Mouse (Mus musculus) heart, embryonic 12.5 days (tissue): ENCODE measurements at regions not wholly inside any gene's neighbourhood (a gene's known extent, or its start where the extent isn't known, plus 50 kb on each side); places are given as distances from the start of the nearest gene placed in this dataset.

ENCODE experiments used
- ATAC-seq: fragments of 200-750 bp; cut with Nextera tagmentation; 2 replicates; pipeline ENCODE4 v1.8.0; 2017; ENCODE audit warnings: moderate TSS enrichment, moderate library complexity; ENCODE audit not compliant: insufficient number of reproducible peaks, low FRiP score
- H3K27ac ChIP-seq: fragments of 300-500 bp; sonication (generic); 2 replicates; pipeline ENCODE4 v1.5.1; 2016; ENCODE audit warnings: mild to moderate bottlenecking, moderate library complexity; ENCODE audit not compliant: poor library complexity, severe bottlenecking
- H3K27me3 ChIP-seq: fragments of 300-500 bp; sonication (generic); replicated peaks from 2 replicates; pipeline ENCODE4 v1.6.1; 2016; ENCODE audit warnings: mild to moderate bottlenecking, moderate library complexity
- H3K36me3 ChIP-seq: fragments of 300-500 bp; sonication (generic); 2 replicates; pipeline ENCODE4 v1.6.1; 2016; ENCODE audit warnings: mild to moderate bottlenecking, moderate library complexity
- H3K4me1 ChIP-seq: fragments of 300-500 bp; sonication (generic); replicated peaks from 2 replicates; pipeline ENCODE4 v1.6.1; 2016; ENCODE audit warnings: mild to moderate bottlenecking
- H3K4me2 ChIP-seq: fragments of 300-500 bp; sonication (generic); 2 replicates; pipeline ENCODE4 v1.6.1; 2016; ENCODE audit warnings: mild to moderate bottlenecking, moderate library complexity
- H3K4me3 ChIP-seq: fragments of 300-500 bp; sonication (generic); 2 replicates; pipeline ENCODE4 v1.5.1; 2016; ENCODE audit warnings: mild to moderate bottlenecking
- H3K9ac ChIP-seq: fragments of 300-500 bp; sonication (generic); 2 replicates; pipeline ENCODE4 v1.6.1; 2016; ENCODE audit warnings: mild to moderate bottlenecking, moderate library complexity
- H3K9me3 ChIP-seq: fragments of 300-500 bp; sonication (generic); replicated peaks from 2 replicates; pipeline ENCODE4 v1.6.1; 2016; ENCODE audit warnings: mild to moderate bottlenecking, moderate library complexity
- WGBS: fragments of 180-500 bp; shearing (Covaris S2); methylation state at CpG from one replicate; pipeline ENCODE4 v1.1.7; 2016; 5-methylcytosine and 5-hydroxymethylcytosine counted together

GRCm38 (mm10) chr1:77847766-77848615 lies 333.1 kb upstream of the Epha4 start:
- WGBS, result 78% methylated on average over 9 of the region's 9 CpGs

GRCm38 (mm10) chr1:77846039-77846727 lies 331.3 kb upstream of the Epha4 start:
- H3K4me1 ChIP-seq, result peaks cover 3% of the 10 kb centered on the region; the same call in 1 of the 2 replicates
- H3K4me3 ChIP-seq, result no peak overlapping the region
- H3K27me3 ChIP-seq, result no peaks in the 10 kb centered on the region
- H3K36me3 ChIP-seq, result no peaks in the 10 kb centered on the region
- no peak for ATAC-seq
- 61% methylated on average over 12 of the region's 12 CpGs for WGBS
- H3K4me2 ChIP-seq, result no peak overlapping the region
- no peak overlapping the region for H3K27ac ChIP-seq
- no peak overlapping the region for H3K9ac ChIP-seq
- no peaks in the 10 kb centered on the region; the same call in 1 of the 2 replicates for H3K9me3 ChIP-seq

More at GRCm38 (mm10) chr1:77847766-77848615, 333.1 kb upstream of the Epha4 start:
- Histone ChIP-seq H3K27ac (no peak overlapping the region), H3K9ac (no peak overlapping the region), H3K4me1 (peaks cover 3% of the 10 kb centered on the region; the same call in 1 of the 2 replicates), H3K36me3 (no peaks in the 10 kb centered on the region), H3K27me3 (no peaks in the 10 kb centered on the region), H3K4me2 (no peak overlapping the region), H3K9me3 (no peaks in the 10 kb centered on the region; the same call in 1 of the 2 replicates), H3K4me3 (no peak overlapping the region)
- no peak for ATAC-seq

GRCm38 (mm10) chr1:77840672-77841071 lies 325.8 kb upstream of the Epha4 start:
- Histone ChIP-seq H3K9ac (no peak overlapping the region), H3K4me2 (no peak overlapping the region), H3K27ac (no peak overlapping the region), H3K9me3 (no peaks in the 10 kb centered on the region; the same call in 1 of the 2 replicates), H3K27me3 (no peaks in the 10 kb centered on the region), H3K4me3 (no peak overlapping the region), H3K36me3 (no peaks in the 10 kb centered on the region), H3K4me1 (no peaks in the 10 kb centered on the region)
- no peak for ATAC-seq
- 38% methylated on average over 9 of the region's 9 CpGs for WGBS

- 48% methylated on average over 2 of the region's 2 CpGs for WGBS
- no peak for ATAC-seq
These were observed 317.3 kb upstream of the Epha4 start for GRCm38 (mm10) chr1:77832174-77832573.

GRCm38 (mm10) chr1:77824716-77825387 lies 310.0 kb upstream of the Epha4 start:
- no peak overlapping the region for H3K9ac ChIP-seq
- H3K4me2 ChIP-seq, result no peak overlapping the region
- H3K27ac ChIP-seq, result no peak overlapping the region
- H3K4me3 ChIP-seq, result no peak overlapping the region
- H3K36me3 ChIP-seq, result no peaks in the 10 kb centered on the region
- WGBS, result 59% methylated on average over 5 of the region's 5 CpGs
- peaks cover 7% of the 10 kb centered on the region; the same call in 1 of the 2 replicates for H3K4me1 ChIP-seq
- H3K9me3 ChIP-seq, result no peaks in the 10 kb centered on the region
- no peak for ATAC-seq
- no peaks in the 10 kb centered on the region for H3K27me3 ChIP-seq

More at GRCm38 (mm10) chr1:77832174-77832573, 317.3 kb upstream of the Epha4 start:
- H3K4me3 ChIP-seq, result no peak overlapping the region
- no peaks in the 10 kb centered on the region for H3K36me3 ChIP-seq
- no peaks in the 10 kb centered on the region for H3K9me3 ChIP-seq
- no peaks in the 10 kb centered on the region for H3K27me3 ChIP-seq
- H3K27ac ChIP-seq, result no peak overlapping the region
- no peak overlapping the region for H3K4me2 ChIP-seq
- H3K4me1 ChIP-seq, result no peaks in the 10 kb centered on the region
- H3K9ac ChIP-seq, result no peak overlapping the region

GRCm38 (mm10) chr1:77823801-77824687 lies 309.2 kb upstream of the Epha4 start:
- no peak for ATAC-seq

GRCm38 (mm10) chr1:77820101-77820500 lies 305.2 kb upstream of the Epha4 start:
- Histone ChIP-seq H3K4me3 (no peak overlapping the region), H3K36me3 (no peaks in the 10 kb centered on the region), H3K4me1 (peaks cover 7% of the 10 kb centered on the region; the same call in 1 of the 2 replicates), H3K4me2 (no peak overlapping the region), H3K27ac (no peak overlapping the region), H3K27me3 (no peaks in the 10 kb centered on the region), H3K9ac (no peak overlapping the region), H3K9me3 (no peaks in the 10 kb centered on the region)
- WGBS, result 62% methylated on average over 2 of the region's 2 CpGs
- no peak for ATAC-seq

More at GRCm38 (mm10) chr1:77823801-77824687, 309.2 kb upstream of the Epha4 start:
- Histone ChIP-seq H3K9ac (no peak overlapping the region), H3K27ac (no peak overlapping the region), H3K27me3 (no peaks in the 10 kb centered on the region), H3K36me3 (no peaks in the 10 kb centered on the region), H3K4me2 (no peak overlapping the region; the same call in 1 of the 2 replicates), H3K4me1 (peaks cover 7% of the 10 kb centered on the region; the same call in 1 of the 2 replicates), H3K9me3 (no peaks in the 10 kb centered on the region), H3K4me3 (no peak overlapping the region)
- 41% methylated on average over 10 of the region's 10 CpGs for WGBS

- H3K4me2 ChIP-seq, result no peak overlapping the region
- H3K9me3 ChIP-seq, result no peaks in the 10 kb centered on the region
- H3K27me3 ChIP-seq, result no peaks in the 10 kb centered on the region
- WGBS, result 85% methylated on average over 4 of the region's 4 CpGs
- H3K4me1 ChIP-seq, result no peaks in the 10 kb centered on the region
- no peak for ATAC-seq
- H3K4me3 ChIP-seq, result no peak overlapping the region
- H3K27ac ChIP-seq, result no peak overlapping the region
- H3K9ac ChIP-seq, result no peak overlapping the region
- no peaks in the 10 kb centered on the region for H3K36me3 ChIP-seq
These were observed 300.6 kb upstream of the Epha4 start for GRCm38 (mm10) chr1:77815451-77815850.

- Histone ChIP-seq H3K4me3 (no peak overlapping the region), H3K4me2 (no peak overlapping the region), H3K9me3 (no peaks in the 10 kb centered on the region), H3K27me3 (no peaks in the 10 kb centered on the region), H3K27ac (no peak overlapping the region), H3K9ac (no peak overlapping the region), H3K36me3 (no peaks in the 10 kb centered on the region), H3K4me1 (no peaks in the 10 kb centered on the region)
- no peak for ATAC-seq
These were observed 296.7 kb upstream of the Epha4 start for GRCm38 (mm10) chr1:77811573-77811972.

- no peaks in the 10 kb centered on the region for H3K27me3 ChIP-seq
- no peaks in the 10 kb centered on the region for H3K4me1 ChIP-seq
- no peak overlapping the region for H3K27ac ChIP-seq
- H3K4me3 ChIP-seq, result no peak overlapping the region
- no peak for ATAC-seq
- H3K36me3 ChIP-seq, result no peaks in the 10 kb centered on the region
- H3K9ac ChIP-seq, result no peak overlapping the region
- H3K9me3 ChIP-seq, result no peaks in the 10 kb centered on the region
- 81% methylated on average over 6 of the region's 6 CpGs for WGBS
- H3K4me2 ChIP-seq, result no peak overlapping the region
These were observed 276.1 kb upstream of the Epha4 start for GRCm38 (mm10) chr1:77790974-77791373.
